Mouse (Mus musculus): ENCODE results near the gene Olfr713. TPM values are rescaled to one million over a fixed set of nuclear protein-coding genes. Genes with fewer than 3 reads are reported as not detected.

Gene Olfr713
- polyA plus RNA-seq, 1 experiment = not detected

DNA sequence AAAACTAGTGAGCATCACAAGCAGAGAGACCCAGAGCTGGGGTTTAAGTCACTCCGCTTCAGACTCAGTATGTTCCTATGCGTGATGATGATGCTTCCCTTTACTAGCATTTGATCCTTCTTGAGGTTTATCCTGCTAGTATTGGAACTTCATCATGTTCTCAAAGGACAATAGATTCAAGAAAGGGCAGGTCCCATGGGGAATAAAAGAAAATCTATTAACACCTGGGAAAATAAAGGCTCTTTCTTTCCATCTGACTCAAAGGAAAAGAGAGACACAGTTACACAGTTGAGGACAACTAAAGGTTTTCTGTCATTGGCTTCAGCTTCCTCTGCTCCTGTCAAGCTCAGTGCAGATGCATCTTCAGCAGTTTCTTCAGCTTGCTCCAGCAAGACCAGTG lies 39.7 kb downstream of the Olfr713 start, which contains the start of gene Olfr714:
Olfr714 (plus strand) TSS at position 301 of the 400 bp plus-strand sequence.
- Histone ChIP-seq H3K4me1 (ENCODE audit: control insufficient read depth, insufficient read depth, low read length) (no peaks in the 10 kb centered on the region), H3K4me3 (replicated peaks; ENCODE audit: extremely low read depth, low read depth, low read length) (no peak within 1 kb of the TSS)
- TF ChIP-seq POLR2A (IDR thresholded peaks at IDR 0.05; ENCODE audit: borderline replicate concordance, extremely low read depth, low read depth, low read length) (no peak), CTCF (IDR thresholded peaks at IDR 0.05; ENCODE audit: insufficient read depth, low read length) (no peak)
- 89% methylated on average over 2 of the region's 2 CpGs for WGBS
- no peak for DNase-seq

Other genes with a start within 250 kb of the Olfr713 start
- not detected in 2 replicates for gene Olfr699, start 238.0 kb upstream of the Olfr713 start, polyA plus RNA-seq (2012; rRNA removed)
- not detected in 2 replicates for gene Olfr700, start 222.3 kb upstream of the Olfr713 start, polyA plus RNA-seq (2012; rRNA removed)
- gene Olfr701, start 217.0 kb upstream of the Olfr713 start, polyA plus RNA-seq (2012; rRNA removed) = not detected in 2 replicates
- not detected in 2 replicates for gene Olfr702, start 197.3 kb upstream of the Olfr713 start, polyA plus RNA-seq (2012; rRNA removed)
- not detected in 2 replicates for gene Olfr703, start 187.8 kb upstream of the Olfr713 start, polyA plus RNA-seq (2012; rRNA removed)
- not detected in 2 replicates for gene Olfr704, start 168.0 kb upstream of the Olfr713 start, polyA plus RNA-seq (2012; rRNA removed)
- not detected in 2 replicates for gene Olfr705, start 154.3 kb upstream of the Olfr713 start, polyA plus RNA-seq (2012; rRNA removed)
- gene Olfr706, start 143.0 kb upstream of the Olfr713 start, polyA plus RNA-seq (2012; rRNA removed) = not detected in 2 replicates
- not detected in 2 replicates for gene Olfr707, start 129.9 kb upstream of the Olfr713 start, polyA plus RNA-seq (2012; rRNA removed)
- gene Olfr1532-ps1, start 123.2 kb upstream of the Olfr713 start, polyA plus RNA-seq (2012; rRNA removed) = not detected in 2 replicates
- gene Olfr709-ps1, start 99.0 kb upstream of the Olfr713 start, polyA plus RNA-seq (2012; rRNA removed) = not detected in 2 replicates
- gene Olfr710, start 82.9 kb upstream of the Olfr713 start, polyA plus RNA-seq (2012; rRNA removed) = not detected in 2 replicates
- not detected in 2 replicates for gene Olfr6, start 67.2 kb upstream of the Olfr713 start, polyA plus RNA-seq (2012; rRNA removed)
- not detected in 2 replicates for gene Olfr711, start 55.7 kb upstream of the Olfr713 start, polyA plus RNA-seq (2012; rRNA removed)
- gene Olfr2, start 25.1 kb upstream of the Olfr713 start, polyA plus RNA-seq (2012; rRNA removed) = not detected in 2 replicates
- not detected in 2 replicates for gene Olfr714, start 39.8 kb downstream of the Olfr713 start, polyA plus RNA-seq (2012; rRNA removed)
- gene Olfr17, start 62.0 kb downstream of the Olfr713 start, polyA plus RNA-seq (2012; rRNA removed) = not detected in 2 replicates
- not detected in 2 replicates for gene Olfr715b, start 79.2 kb downstream of the Olfr713 start, polyA plus RNA-seq (2012; rRNA removed)
- not detected in 2 replicates for gene Olfr715, start 99.9 kb downstream of the Olfr713 start, polyA plus RNA-seq (2012; rRNA removed)
- not detected in 2 replicates for gene Olfr716, start 107.2 kb downstream of the Olfr713 start, polyA plus RNA-seq (2012; rRNA removed)
- gene Nlrp14, start 135.8 kb downstream of the Olfr713 start, polyA plus RNA-seq (2012; rRNA removed) = not detected in 2 replicates
- gene Rbmxl2, start 178.3 kb downstream of the Olfr713 start, polyA plus RNA-seq (2012; rRNA removed) = not detected in 2 replicates

Measured in lung, adult 2 months (tissue).